ENCODE assay signal across 8 mouse cellular contexts in genomic region chrX:12006882-12007753, GRCm38 (mm10).
A peak's percentile ranks its signal among the peaks of the same experiment; 100 is the strongest.
DNase-seq lines count a peak whose midpoint lies in the region; ATAC-seq and TF ChIP-seq lines count a peak whose summit lies in the region.

No protein-coding gene starts in this region.

- H3K9me3 ChIP-seq in hindbrain, embryonic 14.5 days (ENCODE audit: control insufficient read depth, low read length) = no peaks in the 10 kb centered on the region
- no peaks in the 10 kb centered on the region for H3K9me3 ChIP-seq in stomach, postnatal 0 days (ENCODE audit: control insufficient read depth, low read length)

- H3K36me3 ChIP-seq in hindbrain, embryonic 14.5 days (replicated peaks; ENCODE audit: control insufficient read depth, insufficient read depth) = no peaks in the 10 kb centered on the region
- no peaks in the 10 kb centered on the region for H3K36me3 ChIP-seq in liver, adult 2 months (ENCODE audit: control insufficient read depth, insufficient read depth, low read length)
- no peaks in the 10 kb centered on the region for H3K36me3 ChIP-seq in stomach, postnatal 0 days (ENCODE audit: control insufficient read depth, insufficient read depth, low read length)

- no peak for TF ChIP-seq CTCF in cerebellum, adult 2 months (IDR thresholded peaks at IDR 0.05; ENCODE audit: borderline replicate concordance, insufficient read depth, low read depth, low read length)
- no peak for TF ChIP-seq CTCF in liver, adult 2 months (IDR thresholded peaks at IDR 0.05; ENCODE audit: low read depth, low read length)
- TF ChIP-seq CTCF in stomach, postnatal 0 days (IDR thresholded peaks at IDR 0.05; ENCODE audit: low read depth) = no peak

- peak; percentile 29 for DNase-seq in layer of hippocampus, adult 11-12 months (ENCODE audit: low spot score)
- DNase-seq in layer of hippocampus, postnatal 25 days (ENCODE audit: extremely low spot score in 1 of 2, low spot score in 1 of 2) = no peak
- peak; percentile 38 to 49 for DNase-seq in cerebellum, adult 2 months
- peak; percentile 16 for DNase-seq in gastrocnemius, adult 18-20 months (ENCODE audit: low spot score)
- peak; percentile 70 for DNase-seq in hindbrain, embryonic 14.5 days (ENCODE audit: low spot score)
- DNase-seq in liver, adult 2 months (ENCODE audit: extremely low read depth, low read depth, low spot score) = peak; percentile 27
- DNase-seq in stomach, postnatal 0 days (ENCODE audit: low spot score) = peak; percentile 80

- ATAC-seq in hindbrain, embryonic 14.5 days (ENCODE audit: low FRiP score) = peak; percentile 67
- ATAC-seq in monocyte, adult 5-6 weeks (replicated peaks; ENCODE audit: insufficient number of reproducible peaks, low FRiP score, low TSS enrichment, poor library complexity, severe bottlenecking) = 0 out of 2 replicates have a peak, but pooled peaks have one; percentile 9
- peak; percentile 69 for ATAC-seq in stomach, postnatal 0 days (ENCODE audit: low FRiP score, low TSS enrichment)

- no peak overlapping the region for H3K27ac ChIP-seq in cerebellum, adult 2 months (ENCODE audit: insufficient read depth, low read length)
- H3K27ac ChIP-seq in hindbrain, embryonic 14.5 days = peak overlapping the region; percentile 93
- H3K27ac ChIP-seq in liver, adult 2 months (replicated peaks; ENCODE audit: insufficient read depth, low read depth, low read length) = peak overlapping the region; percentile 75
- H3K27ac ChIP-seq in stomach, postnatal 0 days (replicated peaks) = peak overlapping the region; percentile 63

- no peak for TF ChIP-seq POLR2A in cerebellum, adult 2 months (IDR thresholded peaks at IDR 0.05; ENCODE audit: borderline replicate concordance, insufficient read depth, low read length)
- TF ChIP-seq POLR2A in liver, adult 2 months (IDR thresholded peaks at IDR 0.05; ENCODE audit: extremely low read depth, insufficient read depth, low read length) = no peak

- H3K9ac ChIP-seq in hindbrain, embryonic 14.5 days = peak overlapping the region; percentile 67
- H3K9ac ChIP-seq in liver, adult 2 months (ENCODE audit: low read depth, low read length) = peak overlapping the region; percentile 89
- peak overlapping the region; percentile 65 for H3K9ac ChIP-seq in stomach, postnatal 0 days (ENCODE audit: low read length)

- 5% methylated on average over 68 of the region's 75 CpGs for WGBS in cerebellum, adult 2 months
- WGBS in hindbrain, embryonic 14.5 days = 3% methylated on average over 68 of the region's 75 CpGs
- 5% methylated on average over 49 of the region's 75 CpGs for WGBS in liver, adult 2 months
- 7% methylated on average over 33 of the region's 75 CpGs for WGBS in stomach, postnatal 0 days

- TF ChIP-seq EP300 in stomach, postnatal 0 days (optimal IDR thresholded peaks at IDR 0.05) = no peak

- H3K27me3 ChIP-seq in cerebellum, adult 2 months (ENCODE audit: control insufficient read depth, insufficient read depth, low read length) = no peaks in the 10 kb centered on the region
- peaks cover 51% of the 10 kb centered on the region for H3K27me3 ChIP-seq in hindbrain, embryonic 14.5 days (ENCODE audit: control insufficient read depth, insufficient read depth, low read length)
- no peaks in the 10 kb centered on the region for H3K27me3 ChIP-seq in liver, adult 2 months (ENCODE audit: control insufficient read depth, insufficient read depth, low read length)
- no peaks in the 10 kb centered on the region for H3K27me3 ChIP-seq in stomach, postnatal 0 days (ENCODE audit: control insufficient read depth, insufficient read depth, low read length)

- peak overlapping the region; percentile 66 for H3K4me3 ChIP-seq in cerebellum, adult 2 months (replicated peaks; ENCODE audit: insufficient read depth, low read depth, low read length)
- H3K4me3 ChIP-seq in hindbrain, embryonic 14.5 days (replicated peaks; ENCODE audit: low read length) = peak overlapping the region; percentile 37
- peak overlapping the region; percentile 98 for H3K4me3 ChIP-seq in liver, adult 2 months (ENCODE audit: insufficient read depth, low read depth, low read length)
- peak overlapping the region; percentile 43 for H3K4me3 ChIP-seq in stomach, postnatal 0 days (ENCODE audit: low read depth, low read length)

- no peaks in the 10 kb centered on the region for H3K79me2 ChIP-seq in liver, adult 2 months (ENCODE audit: control insufficient read depth, insufficient read depth, low read length)

- 0 out of 2 replicates have a peak, but pooled peaks cover 2% of the 10 kb centered on the region for H3K4me1 ChIP-seq in cerebellum, adult 2 months (ENCODE audit: control insufficient read depth, insufficient read depth, low read length)
- peaks cover 29% of the 10 kb centered on the region for H3K4me1 ChIP-seq in hindbrain, embryonic 14.5 days (replicated peaks; ENCODE audit: control insufficient read depth, insufficient read depth, low read length)
- peaks cover 3% of the 10 kb centered on the region; the same call in 1 of the 2 replicates for H3K4me1 ChIP-seq in liver, adult 2 months (ENCODE audit: control insufficient read depth, insufficient read depth, low read length)
- H3K4me1 ChIP-seq in stomach, postnatal 0 days (replicated peaks; ENCODE audit: control insufficient read depth, insufficient read depth) = no peaks in the 10 kb centered on the region

- H3K4me2 ChIP-seq in hindbrain, embryonic 14.5 days (replicated peaks) = peak overlapping the region; percentile 79
- H3K4me2 ChIP-seq in stomach, postnatal 0 days (replicated peaks; ENCODE audit: low read depth) = peak overlapping the region; percentile 57

Comparison
In these comparisons a context has a peak if more than half of its experiments do, and no peak if none do; other contexts are left out.
1. DNase-seq: peak in layer of hippocampus, adult 11-12 months (single experiment), cerebellum, adult 2 months (2 of 2), gastrocnemius, adult 18-20 months (single experiment), hindbrain, embryonic 14.5 days (single experiment), liver, adult 2 months (single experiment) and stomach, postnatal 0 days (single experiment); none in layer of hippocampus, postnatal 25 days (0 of 2).
2. H3K4me3 ChIP-seq: peak in every context shown above with its lines; median percentile 98 in liver, adult 2 months; 66 in cerebellum, adult 2 months; 43 in stomach, postnatal 0 days; 37 in hindbrain, embryonic 14.5 days.
3. ATAC-seq: peak in every context shown above with its lines; median percentile 69 in stomach, postnatal 0 days; 67 in hindbrain, embryonic 14.5 days; 9 in monocyte, adult 5-6 weeks.
4. Peak in every context shown above with its lines, with median percentiles within 50 percentile points of each other: H3K9ac ChIP-seq.